Mouse (Mus musculus) mouse trophoblast stem cell (cell line): ENCODE results near the gene Mtrr.

Source experiments
- in situ Hi-C, 2 experiments: fragments of 300-500 bp; cut with MseI, MboI; formaldehyde crosslinking; loops; 2 replicates in 1 of 2; 3 replicates in 1 of 2; pipeline ENCODE4 v1.15.1; 2025

Gene Mtrr

DNA sequence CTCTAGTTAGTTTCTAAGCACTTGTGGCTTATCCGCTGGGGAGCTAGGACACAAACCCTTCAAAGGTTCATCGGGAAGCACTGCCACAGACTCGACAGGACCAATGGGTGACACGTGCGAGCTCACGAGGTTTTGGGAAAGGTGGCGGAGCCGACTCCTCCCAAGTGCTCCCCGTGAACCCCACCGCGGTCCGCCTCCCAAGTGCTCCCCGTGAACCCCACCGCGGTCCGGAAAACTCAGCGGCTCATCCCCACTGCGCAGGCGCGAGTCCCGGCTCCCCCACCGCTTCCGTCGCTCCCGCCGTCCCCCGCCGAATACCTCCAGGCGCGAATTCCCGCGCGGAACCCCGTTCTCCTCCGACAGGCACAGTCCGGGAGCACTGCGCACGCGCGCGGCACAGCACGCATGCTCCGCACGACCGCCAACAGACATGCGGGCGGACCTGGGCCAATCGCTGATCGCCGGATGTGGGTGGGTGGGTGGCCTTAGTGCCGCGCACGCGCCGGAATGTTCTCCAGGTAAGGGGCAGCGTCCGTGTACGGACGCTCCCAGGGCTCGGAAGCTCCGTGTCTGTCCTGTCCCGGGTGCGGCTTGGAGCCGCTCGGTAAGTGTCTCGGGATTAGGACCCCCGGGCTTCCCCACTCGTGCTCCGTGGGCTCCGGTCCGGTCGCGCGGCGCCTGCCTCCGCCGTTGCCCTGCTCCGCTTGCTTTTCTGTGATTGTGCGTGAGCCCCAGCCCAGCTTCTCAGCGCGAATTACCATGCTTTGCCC, at the start of gene Mtrr, which contains the start of gene Fastkd3:
Gene Mtrr, minus strand, starts transcription at position 403 of the 770 bp plus-strand sequence.
Gene Fastkd3, plus strand, starts transcription at position 488 of the 770 bp plus-strand sequence.
- in situ Hi-C loops, result loop anchor here in 1 of 2 experiments (25.0 kb wide), 1 partner anchor 880 kb away; no protein-coding TSS in a partner anchor

DNA sequence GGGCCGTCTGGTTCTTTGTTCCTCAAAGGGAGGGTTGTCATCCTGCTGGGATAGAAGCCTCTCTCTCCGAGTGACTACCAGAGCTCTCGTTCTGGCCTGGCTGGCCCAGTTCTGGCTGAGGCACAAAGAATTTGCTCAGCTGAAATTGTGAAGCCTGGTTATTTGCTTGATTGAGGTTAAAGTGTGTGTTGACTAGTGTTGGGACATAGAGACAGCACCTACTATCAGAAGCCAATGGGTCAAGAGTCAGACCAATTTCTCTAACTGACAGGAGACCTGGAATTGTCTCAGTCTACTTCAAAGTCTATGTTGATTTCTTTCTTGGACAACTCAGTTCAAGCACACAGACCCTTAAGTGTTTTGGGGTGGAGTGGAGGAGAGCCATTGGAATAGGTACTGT, 45.1 kb upstream of the Mtrr start:
- in situ Hi-C loops, result no loop called here

DNA sequence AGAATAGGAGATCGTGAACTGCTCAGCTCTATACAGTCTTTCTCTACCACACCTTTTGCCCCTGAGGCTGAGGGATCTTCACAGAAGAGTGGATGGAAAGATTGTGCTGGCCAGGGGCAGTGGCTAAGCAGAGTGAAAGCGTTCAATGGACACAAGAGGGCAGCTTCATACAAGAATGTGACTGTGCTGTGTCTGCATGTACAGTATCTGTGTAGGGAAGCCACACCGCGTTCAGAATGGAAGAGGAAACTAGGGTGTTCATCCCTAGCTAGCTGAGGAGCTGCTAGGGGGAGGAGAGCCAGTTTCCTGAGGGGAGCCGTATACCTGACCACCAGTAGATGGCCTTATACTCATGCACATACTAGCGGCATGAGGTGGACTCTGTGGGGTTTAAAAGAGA, 40.8 kb upstream of the Mtrr start:
- in situ Hi-C loops, result loop anchor here (25.0 kb wide), 2 partner anchors 365 to 840 kb away; partner anchors contain the start of gene Adcy2 (in 1 of the 2)

DNA sequence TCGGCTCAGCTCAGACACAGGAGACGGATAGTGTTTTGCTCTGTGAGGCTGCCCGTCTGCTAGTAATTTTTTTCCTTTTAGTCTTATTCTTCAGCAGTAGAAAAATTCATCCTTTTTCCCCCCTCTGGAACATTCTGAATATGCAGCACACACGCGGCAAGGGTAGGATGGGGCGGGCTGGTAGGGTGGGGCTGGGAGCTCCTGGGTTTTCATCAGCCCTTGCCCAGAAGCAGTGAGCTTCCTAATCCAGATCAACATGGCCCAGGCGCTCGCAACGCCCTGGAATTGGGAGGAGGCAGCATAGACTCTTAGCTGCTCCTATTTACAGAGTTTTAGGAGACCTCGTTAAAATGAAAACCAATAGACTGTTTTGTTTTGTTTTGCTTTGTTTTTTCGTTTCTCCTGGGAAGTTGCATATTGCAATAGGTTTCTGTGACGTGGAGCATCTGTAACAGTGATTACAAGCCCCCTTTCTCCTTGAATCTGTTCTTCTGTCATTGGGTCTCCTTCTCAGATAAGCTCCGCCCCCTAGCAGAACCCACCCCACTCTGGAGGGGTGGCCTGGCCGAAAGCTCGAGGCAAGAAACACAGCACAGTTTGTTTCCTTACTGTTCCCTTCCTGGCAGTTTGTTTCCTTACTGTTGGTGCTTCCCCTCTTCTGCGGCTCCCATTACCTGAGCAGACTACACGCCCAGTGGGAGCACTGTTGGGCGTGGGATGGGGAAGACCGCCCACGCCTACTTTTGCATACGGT, 25.9 kb upstream of the Mtrr start:
- in situ Hi-C loops, result loop anchor here (10.0 to 25.0 kb wide), 3 partner anchors 379 to 854 kb away; partner anchors contain the start of gene Adcy2 (in 2 of the 2)

DNA sequence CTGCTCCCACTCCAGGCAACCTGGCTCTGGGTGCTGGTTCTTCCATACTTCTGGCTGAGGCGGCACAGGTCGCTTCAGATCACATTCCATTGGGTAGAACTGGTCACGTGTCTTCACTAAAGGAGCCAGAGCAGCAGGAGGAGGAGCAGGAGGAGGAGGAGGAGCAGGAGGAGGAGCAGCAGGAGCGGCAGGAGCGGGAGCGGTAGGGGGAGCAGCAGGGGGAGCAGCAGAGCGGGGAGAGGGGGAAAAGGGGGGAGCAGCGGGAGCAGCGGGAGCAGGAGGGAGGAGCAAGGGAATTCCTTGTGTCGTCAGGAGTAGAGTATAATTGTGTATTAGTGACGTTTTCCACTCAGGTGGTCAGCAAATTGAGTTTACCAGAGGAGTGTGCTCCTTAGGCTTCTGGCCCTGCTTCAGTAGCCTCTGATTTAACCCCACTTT, 23.8 kb upstream of the Mtrr start:
- in situ Hi-C loops, result loop anchor here (10.0 to 25.0 kb wide), 3 partner anchors 382 to 857 kb away; partner anchors contain the start of gene Adcy2 (in 2 of the 2)

DNA sequence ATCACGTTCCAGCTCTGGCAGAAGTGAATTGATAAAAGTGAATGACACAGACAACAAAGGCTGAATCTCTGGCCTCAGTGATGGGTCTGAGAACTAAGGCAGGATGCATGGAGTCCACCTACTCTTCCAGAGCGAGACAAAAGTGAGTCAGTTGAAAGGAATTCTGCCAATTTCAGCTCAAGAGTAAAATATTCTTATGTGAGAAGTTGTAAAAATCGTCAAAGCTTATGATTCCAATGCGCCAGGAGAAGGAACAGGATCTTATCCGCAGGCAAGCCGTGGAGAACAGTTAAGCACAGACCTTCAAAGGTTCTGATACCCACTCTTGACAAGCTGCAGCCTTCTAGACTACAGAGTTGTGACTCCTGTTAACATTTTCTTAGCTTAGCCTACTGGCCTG, 21.1 kb upstream of the Mtrr start:
- in situ Hi-C loops, result loop anchor here (10.0 to 25.0 kb wide), 3 partner anchors 384 to 859 kb away; partner anchors contain the start of gene Adcy2 (in 2 of the 2)

DNA sequence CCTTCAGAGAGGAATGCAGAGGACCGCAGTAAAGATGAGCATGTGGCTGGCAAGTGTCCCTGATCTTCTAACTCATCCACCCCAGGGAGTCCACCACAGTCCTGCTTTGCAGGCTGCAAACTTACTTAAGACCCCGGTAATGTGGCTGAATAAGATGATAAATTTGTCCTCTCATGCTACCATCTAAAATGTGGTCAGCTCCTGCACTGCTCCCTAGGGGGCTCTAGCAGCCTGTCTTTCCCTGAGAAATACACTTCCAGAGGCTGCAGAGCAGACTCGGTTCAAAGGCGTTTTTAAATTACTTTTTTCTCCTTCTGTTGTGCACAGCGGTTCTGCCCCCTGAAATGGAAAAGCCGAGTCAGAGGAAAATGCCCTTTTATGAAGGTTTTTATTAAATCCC, 19.2 kb upstream of the Mtrr start:
- in situ Hi-C loops, result loop anchor here (10.0 to 25.0 kb wide), 3 partner anchors 386 to 861 kb away; partner anchors contain the start of gene Adcy2 (in 2 of the 2)

DNA sequence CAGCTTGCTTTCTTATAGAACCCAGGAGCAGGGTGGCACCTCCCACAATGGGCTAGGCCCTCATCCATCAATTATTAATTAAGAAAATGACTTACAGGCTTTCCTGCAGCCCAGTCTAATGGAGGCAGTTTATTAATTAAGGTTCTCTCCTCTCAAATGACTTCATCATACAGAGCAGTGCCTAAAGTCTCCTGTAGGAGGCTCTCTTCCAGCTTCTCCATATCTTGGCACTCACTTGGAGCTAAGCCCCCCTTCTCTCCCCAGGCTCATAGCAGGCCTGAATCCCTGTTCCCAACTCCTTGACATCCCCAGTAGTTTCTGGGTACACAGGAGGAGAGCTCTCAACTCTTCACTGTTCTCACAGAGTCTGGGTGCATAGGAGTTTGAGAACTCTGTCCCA, 17.0 kb upstream of the Mtrr start:
- in situ Hi-C loops, result loop anchor here in 1 of 2 experiments (25.0 kb wide), 1 partner anchor 863 kb away; no protein-coding TSS in a partner anchor

DNA sequence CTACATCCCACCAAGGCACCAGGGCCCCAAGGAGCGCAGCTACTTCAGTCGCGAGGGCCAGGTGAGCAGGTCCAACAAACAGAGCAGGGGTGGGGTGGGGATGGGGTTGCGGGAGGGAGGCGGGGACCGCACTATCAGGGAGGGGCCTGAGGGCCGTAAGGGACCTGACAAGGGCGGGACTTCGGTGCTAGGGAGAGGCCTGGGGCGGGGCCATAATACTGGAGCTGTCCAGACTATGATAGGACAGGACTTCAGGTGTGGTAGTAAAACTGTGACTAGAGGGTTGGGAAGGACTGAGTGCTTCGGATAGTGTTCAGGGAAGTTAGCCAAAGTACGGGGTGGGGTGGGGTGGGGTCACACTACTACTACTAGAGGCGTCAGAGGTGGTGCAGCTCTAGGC, 15.7 kb upstream of the Mtrr start:
- in situ Hi-C loops, result loop anchor here in 1 of 2 experiments (25.0 kb wide), 1 partner anchor 865 kb away; no protein-coding TSS in a partner anchor

DNA sequence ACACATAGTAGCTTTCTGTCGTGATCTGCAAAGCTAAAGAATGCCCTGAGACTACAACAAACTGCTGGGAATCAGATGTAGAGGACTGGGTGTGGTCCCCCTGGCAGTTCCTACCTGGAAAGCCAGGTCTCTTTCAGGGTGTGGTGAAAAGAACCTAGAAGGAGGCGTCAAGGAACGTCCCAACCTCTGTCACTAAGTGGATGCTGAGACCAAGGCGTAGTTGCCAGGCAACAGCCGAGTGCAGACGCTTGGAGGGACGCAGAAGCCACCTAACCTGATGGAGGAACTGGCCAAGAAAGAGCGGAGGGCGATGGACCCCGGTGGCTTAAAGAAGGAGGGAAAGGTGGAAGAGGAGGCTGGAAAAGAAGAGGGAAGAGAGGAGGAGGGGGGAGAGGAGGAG, 15.2 kb upstream of the Mtrr start, which contains the start of gene 1700001L19Rik:
Gene 1700001L19Rik, plus strand, starts transcription at position 223 of the 400 bp plus-strand sequence.
- in situ Hi-C loops, result loop anchor here in 1 of 2 experiments (25.0 kb wide), 1 partner anchor 865 kb away; no protein-coding TSS in a partner anchor

DNA sequence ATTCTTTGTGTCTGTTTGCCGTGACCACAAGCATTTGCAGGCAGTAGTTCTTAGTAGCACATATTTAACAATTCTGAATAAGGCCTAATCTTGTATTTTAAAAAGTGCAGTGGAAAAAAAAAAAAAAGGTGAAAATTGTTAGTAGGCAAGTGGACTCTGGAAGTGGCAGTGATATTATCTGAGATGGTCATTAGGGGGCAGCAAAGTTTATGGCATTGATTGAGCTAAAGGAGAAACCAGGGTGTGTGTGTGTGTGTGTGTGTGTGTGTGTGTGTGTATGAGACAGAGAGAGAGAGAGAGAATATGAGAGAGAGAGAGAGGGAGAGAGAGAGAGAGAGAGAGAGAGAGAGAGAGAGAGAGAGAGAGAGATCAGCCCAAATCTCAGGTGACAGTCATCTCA, 11.8 kb upstream of the Mtrr start:
- in situ Hi-C loops, result loop anchor here in 1 of 2 experiments (25.0 kb wide), 1 partner anchor 869 kb away; no protein-coding TSS in a partner anchor

DNA sequence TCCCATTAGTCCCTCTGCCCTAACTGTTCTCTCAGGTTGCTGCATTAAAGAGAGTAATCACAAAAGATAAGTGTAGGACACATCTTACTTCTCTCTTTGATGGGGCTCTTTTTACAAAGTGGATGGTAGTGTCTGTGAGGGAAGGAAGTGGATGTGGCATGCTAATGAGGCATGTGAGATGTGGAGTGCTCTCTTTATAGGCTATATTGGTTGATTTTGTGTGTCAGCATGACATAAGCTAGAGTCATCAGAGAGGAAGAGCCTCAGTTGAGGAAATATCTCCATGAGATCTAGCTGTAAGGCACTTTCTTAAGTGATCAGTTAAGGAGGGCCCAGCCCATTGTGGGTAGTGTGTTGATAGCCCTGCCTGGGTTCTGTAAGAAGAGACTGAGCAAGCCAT, 6.4 kb upstream of the Mtrr start:
- in situ Hi-C loops, result loop anchor here in 1 of 2 experiments (25.0 kb wide), 1 partner anchor 874 kb away; no protein-coding TSS in a partner anchor

DNA sequence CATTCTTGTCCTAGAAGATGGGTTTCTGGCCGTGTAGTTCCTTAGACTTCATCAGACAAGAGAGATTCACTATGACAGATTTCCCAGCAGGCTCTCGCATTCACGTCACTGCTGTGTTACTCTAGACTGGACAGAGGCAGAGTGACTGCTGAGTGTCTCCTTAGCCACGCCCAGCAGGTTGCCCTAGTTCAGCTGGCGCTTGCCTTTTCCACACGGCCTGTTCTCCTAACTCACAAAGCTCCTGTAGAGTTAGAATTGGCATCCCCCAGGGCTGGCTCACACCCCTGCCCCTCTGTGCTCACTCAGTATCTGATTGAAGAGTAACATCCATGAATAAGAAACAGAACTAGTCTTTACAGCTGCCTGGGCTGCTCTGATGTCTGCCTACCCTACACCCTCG, 3.5 kb upstream of the Mtrr start:
- in situ Hi-C loops, result loop anchor here in 1 of 2 experiments (25.0 kb wide), 1 partner anchor 877 kb away; no protein-coding TSS in a partner anchor

DNA sequence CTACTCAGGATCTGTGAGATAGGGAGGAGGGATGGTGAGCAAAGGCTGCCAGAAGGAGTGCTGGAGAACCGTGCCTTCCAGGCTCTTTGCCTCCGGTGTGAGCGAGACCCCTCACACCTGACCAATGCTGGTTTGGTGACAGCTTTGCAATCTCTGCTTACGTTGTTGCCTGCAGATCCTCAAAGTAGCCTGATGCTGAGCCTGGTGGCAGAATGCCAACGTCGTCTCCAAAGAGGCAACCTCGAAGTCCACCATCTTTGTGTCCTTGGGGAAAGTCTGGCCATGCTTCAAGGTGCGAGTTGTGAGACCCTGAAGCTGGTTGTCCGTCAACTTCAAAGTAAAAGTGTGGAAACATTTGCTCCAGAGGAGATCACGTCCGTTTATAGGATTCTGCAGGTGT, 2.0 kb upstream of the Mtrr start:
- in situ Hi-C loops, result loop anchor here in 1 of 2 experiments (25.0 kb wide), 1 partner anchor 878 kb away; no protein-coding TSS in a partner anchor

DNA sequence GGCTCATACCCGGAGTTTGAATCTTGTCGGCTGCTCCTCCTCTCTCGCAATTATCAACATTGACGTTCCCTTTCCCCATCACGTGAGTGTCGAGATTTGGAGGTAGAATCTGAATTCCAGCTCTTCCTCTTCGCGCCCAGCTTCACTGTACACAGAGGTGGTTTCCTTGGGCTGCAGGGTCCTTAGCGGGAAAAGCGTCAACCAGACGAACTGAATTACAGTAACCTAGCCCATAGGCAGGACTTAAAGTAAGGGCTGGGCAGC, 500 bp upstream of the Mtrr start:
- in situ Hi-C loops, result loop anchor here in 1 of 2 experiments (25.0 kb wide), 1 partner anchor 880 kb away; no protein-coding TSS in a partner anchor

DNA sequence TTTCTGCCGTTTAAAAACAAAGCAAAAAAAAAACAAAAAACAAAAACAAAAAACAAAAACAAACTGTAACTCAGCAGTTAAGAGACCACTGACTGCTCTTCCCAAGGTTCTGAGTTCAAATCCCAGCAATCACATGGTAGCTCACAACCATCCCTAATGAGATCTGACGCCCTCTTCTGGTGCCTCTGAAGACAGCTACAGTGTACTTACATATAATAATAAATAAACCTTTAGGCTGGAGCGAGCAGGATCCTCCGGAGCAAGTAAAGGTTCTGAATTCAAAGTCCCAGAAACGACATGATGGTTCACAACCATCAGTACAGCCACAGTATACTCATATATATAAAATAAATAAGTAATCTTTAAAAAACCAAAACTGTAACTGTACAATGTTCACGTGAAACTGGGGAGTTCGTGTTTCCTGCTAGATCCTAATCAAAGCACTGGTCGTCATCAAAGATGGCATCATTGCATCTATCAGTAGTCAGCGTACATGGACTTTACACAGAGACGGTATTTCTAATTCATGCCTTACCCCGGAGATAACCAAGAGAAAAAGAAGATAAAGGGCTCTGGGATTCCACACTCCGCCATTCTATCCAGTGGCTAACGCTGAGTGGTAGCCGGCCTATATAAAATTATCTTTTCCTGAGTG, 736 bp downstream of the Mtrr start:
- in situ Hi-C loops, result loop anchor here in 1 of 2 experiments (25.0 kb wide), 1 partner anchor 881 kb away; no protein-coding TSS in a partner anchor

DNA sequence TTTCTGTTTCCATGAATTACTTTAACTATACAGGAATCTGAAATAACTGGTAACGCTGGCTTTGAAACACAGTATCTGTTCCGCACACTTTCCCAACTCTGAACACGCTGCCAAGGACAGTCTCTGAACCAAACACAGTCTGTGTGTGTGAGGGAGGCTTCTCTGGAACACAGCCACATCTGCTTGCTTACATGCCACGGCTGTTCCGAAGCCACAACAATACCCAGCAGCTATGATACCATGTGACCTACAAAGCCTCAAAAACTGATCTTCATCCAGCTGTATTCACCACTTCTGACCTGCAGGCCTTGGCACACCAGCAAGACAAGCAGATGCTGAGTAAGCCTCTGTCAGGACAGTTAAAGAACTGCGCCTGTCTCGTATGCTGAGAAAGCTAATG, 4.0 kb downstream of the Mtrr start:
- in situ Hi-C loops, result loop anchor here in 1 of 2 experiments (25.0 kb wide), 1 partner anchor 884 kb away; no protein-coding TSS in a partner anchor

DNA sequence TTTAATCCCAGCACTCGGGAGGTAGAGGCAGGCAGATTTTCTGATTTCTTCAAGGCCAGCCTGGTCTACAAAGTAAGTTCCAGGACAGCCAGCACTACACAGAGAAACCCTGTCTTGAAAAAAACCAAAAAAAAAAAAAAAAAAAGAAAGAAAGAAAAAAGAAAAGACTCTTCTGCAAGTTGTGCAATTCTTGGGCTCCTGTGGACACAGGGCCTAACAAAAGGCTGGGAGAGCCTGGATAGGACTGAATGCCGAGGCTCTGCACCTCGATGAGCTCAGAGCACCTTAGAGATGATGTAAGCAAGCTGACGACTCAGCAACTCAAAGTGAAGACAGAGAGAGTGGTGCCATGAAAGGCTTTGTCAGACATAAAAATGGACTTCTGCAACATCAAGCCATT, 7.6 kb downstream of the Mtrr start:
- in situ Hi-C loops, result loop anchor here in 1 of 2 experiments (25.0 kb wide), 1 partner anchor 412 kb away; no protein-coding TSS in a partner anchor

DNA sequence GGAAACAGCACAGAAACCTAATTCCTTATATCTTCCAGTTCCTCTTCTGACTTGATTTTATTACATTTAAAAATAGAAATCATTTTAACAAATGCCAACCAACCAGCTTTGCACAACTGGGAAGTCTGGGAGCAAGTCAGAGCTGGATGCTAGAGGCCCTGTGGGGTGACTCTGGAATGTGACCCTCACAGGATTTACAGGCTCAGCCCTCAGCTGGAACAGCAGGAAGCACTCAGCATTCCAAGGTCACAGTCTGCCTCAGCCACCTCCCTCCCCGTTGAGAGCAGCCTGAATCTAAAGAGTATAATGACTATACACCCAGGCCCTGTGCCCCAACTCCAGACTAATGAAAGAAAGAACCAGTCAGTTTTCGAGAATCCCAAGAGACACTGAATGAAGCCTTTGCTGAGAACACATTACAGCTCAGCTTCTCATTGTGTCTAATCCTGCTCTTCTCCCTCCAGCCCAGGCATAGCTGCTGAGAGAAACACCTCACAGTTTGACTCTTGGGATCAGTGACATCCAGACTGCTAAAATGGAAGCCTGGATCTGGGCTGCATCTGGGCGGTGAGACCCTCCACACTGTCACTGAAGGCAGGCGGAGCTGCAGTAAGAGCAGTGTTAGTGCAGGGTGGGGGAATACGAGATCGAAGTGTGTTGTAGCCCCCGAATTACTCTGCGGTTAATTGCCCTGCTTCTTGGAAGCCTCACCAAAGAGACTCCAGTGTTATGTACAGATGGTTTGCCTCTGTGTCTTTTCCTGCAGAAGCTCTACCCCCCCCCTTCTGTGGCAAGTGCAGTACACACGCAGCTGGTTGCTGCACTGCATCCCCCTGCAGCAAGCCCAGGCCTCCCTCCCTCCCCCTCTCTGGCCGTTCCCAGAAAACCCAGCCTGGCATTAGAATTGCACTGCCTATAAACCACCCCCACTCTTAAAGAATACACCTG, 8.7 kb downstream of the Mtrr start:
- in situ Hi-C loops, result loop anchor here in 1 of 2 experiments (25.0 kb wide), 1 partner anchor 411 kb away; no protein-coding TSS in a partner anchor
